Mouse (Mus musculus): Measurements from ENCODE around the gene Phf20.

DNA sequence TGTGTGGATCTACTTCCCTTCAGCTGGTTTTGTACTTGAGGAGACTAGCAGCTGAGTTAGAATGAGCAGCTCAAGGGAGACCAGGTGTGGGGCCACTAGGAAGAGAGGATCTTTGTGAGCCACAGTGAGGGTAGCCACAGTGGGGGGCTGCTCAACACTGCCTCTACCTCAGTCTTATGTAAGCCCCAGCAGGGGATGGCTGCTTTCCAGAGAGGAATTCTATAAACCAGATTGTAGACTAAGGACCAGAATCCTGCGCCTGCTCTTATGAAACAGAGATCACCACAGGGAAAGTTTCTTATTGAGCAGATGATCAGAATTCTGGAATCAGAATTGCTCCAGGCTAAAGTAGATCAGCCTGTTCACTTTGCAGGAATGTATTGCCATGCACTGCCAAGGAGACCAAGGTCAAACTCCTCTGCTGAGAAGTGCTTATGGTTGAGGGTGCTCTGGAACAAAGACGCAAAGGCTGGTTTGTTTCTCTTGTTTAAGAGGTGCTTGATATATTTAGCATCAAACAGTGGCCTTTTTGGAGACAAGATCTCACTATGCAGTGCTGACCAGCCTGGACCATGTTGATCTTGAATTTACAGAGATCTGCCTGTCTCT, 93.4 kb downstream of the Phf20 start:
- no peak for TF ChIP-seq CTCF (IDR thresholded peaks at IDR 0.05; ENCODE audit: extremely low read depth, insufficient read depth, insufficient read length, insufficient replicate concordance)
- no peak for TF ChIP-seq POLR2A (IDR thresholded peaks at IDR 0.05; ENCODE audit: low read depth, low read length)

Measured in spleen, adult 2 months (tissue).